ENCODE assay signal across 17 mouse cellular contexts in the genomic region with DNA sequence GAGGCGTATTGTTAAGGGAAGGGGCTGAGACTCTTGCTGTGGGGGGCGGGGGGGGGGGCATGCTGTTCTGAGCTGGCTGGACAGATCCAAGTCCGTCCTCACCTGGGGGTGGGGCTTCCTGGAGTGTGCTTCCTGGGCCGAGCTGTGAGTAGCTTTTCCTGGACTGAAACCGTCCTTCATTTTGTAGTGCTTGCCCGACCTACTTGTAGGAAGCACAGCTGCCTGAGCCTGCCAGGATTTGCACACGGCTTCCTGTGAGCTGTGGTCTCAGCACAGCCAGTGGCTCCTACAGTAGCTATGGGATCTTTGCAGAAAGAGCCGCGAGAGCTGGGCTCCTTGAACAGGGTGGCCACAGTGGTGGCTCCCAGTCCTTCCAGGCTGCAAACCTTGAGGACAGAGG. TPM values are rescaled to one million over a fixed set of nuclear protein-coding genes. Genes with fewer than 3 reads are reported as not detected.
DNase-seq lines count a peak whose midpoint lies in the region; ATAC-seq and TF ChIP-seq lines count a peak whose summit lies in the region.
"Had no signal": no experiment of that assay in that cellular context is flagged by ENCODE, and none has a peak within 500 bp of the region (broad histone marks: within the 10 kb centered on the region; RNA-seq: fewer than 3 reads in every experiment).

No protein-coding gene starts in this region.

- WGBS in stomach, embryonic 15.5 days = 68% methylated on average over 9 of the region's 9 CpGs
- WGBS in stomach, postnatal 0 days = 71% methylated on average over 9 of the region's 9 CpGs
- 66% methylated on average over 9 of the region's 9 CpGs for WGBS in kidney, postnatal 0 days
- 81% methylated on average over 9 of the region's 9 CpGs for WGBS in forebrain, embryonic 12.5 days
- 79% methylated on average over 9 of the region's 9 CpGs for WGBS in hindbrain, embryonic 10.5 days
- 74% methylated on average over 9 of the region's 9 CpGs for WGBS in forebrain, postnatal 0 days

- no peak overlapping the region for H3K9ac ChIP-seq in stomach, embryonic 15.5 days
- H3K9ac ChIP-seq in stomach, postnatal 0 days (ENCODE audit: low read length) = no peak overlapping the region
- no peak overlapping the region for H3K9ac ChIP-seq in kidney, postnatal 0 days (ENCODE audit: low read depth, low read length)
- H3K9ac ChIP-seq in forebrain, embryonic 12.5 days = no peak overlapping the region
- H3K9ac ChIP-seq in forebrain, postnatal 0 days = no peak overlapping the region
- H3K9ac ChIP-seq: neural tube, embryonic 15.5 days had no signal

- intact Hi-C loops in gastrocnemius, adult 2 months (cut with DNase I) = no loop called here

- no peak for DNase-seq in gastrocnemius, adult 2 months
- DNase-seq in gastrocnemius, postnatal 25 days = no peak
- no peak for DNase-seq in stomach, postnatal 0 days (ENCODE audit: low spot score)
- peak; percentile 25 for DNase-seq in kidney, postnatal 0 days (ENCODE audit: low spot score)
- DNase-seq in hindbrain, embryonic 10.5 days (ENCODE audit: low spot score) = no peak
- no peak for DNase-seq in forebrain, postnatal 0 days
- DNase-seq: cerebellum, adult 18-20 months; thymus, postnatal 14 days had no signal

- no peaks in the 10 kb centered on the region for H3K9me3 ChIP-seq in stomach, embryonic 15.5 days
- no peaks in the 10 kb centered on the region for H3K9me3 ChIP-seq in stomach, postnatal 0 days (ENCODE audit: control insufficient read depth, low read length)
- H3K9me3 ChIP-seq in kidney, postnatal 0 days (replicated peaks; ENCODE audit: low read length) = no peaks in the 10 kb centered on the region
- H3K9me3 ChIP-seq in forebrain, embryonic 12.5 days = no peaks in the 10 kb centered on the region
- H3K9me3 ChIP-seq in hindbrain, embryonic 10.5 days = no peaks in the 10 kb centered on the region
- H3K9me3 ChIP-seq in forebrain, postnatal 0 days (ENCODE audit: low read length) = no peaks in the 10 kb centered on the region
- H3K9me3 ChIP-seq: neural tube, embryonic 15.5 days had no signal

- TF ChIP-seq CTCF in gastrocnemius, adult 2 months (IDR thresholded peaks at IDR 0.05) = no peak
- TF ChIP-seq CTCF in stomach, postnatal 0 days (IDR thresholded peaks at IDR 0.05; ENCODE audit: low read depth) = no peak
- no peak for TF ChIP-seq CTCF in kidney, postnatal 0 days (IDR thresholded peaks at IDR 0.05; ENCODE audit: low read depth)
- TF ChIP-seq CTCF in forebrain, postnatal 0 days (IDR thresholded peaks at IDR 0.05; ENCODE audit: low read depth) = no peak

- peak overlapping the region; percentile 65 for H3K27ac ChIP-seq in gastrocnemius, adult 2 months
- H3K27ac ChIP-seq in stomach, embryonic 15.5 days = 0 out of 2 replicates have a peak overlapping the region, but pooled peaks have one; percentile 6
- no peak overlapping the region for H3K27ac ChIP-seq in stomach, postnatal 0 days (replicated peaks)
- no peak overlapping the region for H3K27ac ChIP-seq in kidney, postnatal 0 days
- H3K27ac ChIP-seq in forebrain, embryonic 12.5 days = no peak overlapping the region
- H3K27ac ChIP-seq in hindbrain, embryonic 10.5 days = no peak overlapping the region
- H3K27ac ChIP-seq in forebrain, postnatal 0 days (ENCODE audit: low read depth, low read length) = no peak overlapping the region
- H3K27ac ChIP-seq: macrophage; neural tube, embryonic 15.5 days had no signal

- H3K4me2 ChIP-seq in stomach, embryonic 15.5 days = no peak overlapping the region
- H3K4me2 ChIP-seq in stomach, postnatal 0 days (replicated peaks; ENCODE audit: low read depth) = no peak overlapping the region
- no peak overlapping the region for H3K4me2 ChIP-seq in kidney, postnatal 0 days (ENCODE audit: low read length)
- no peak overlapping the region for H3K4me2 ChIP-seq in forebrain, embryonic 12.5 days
- no peak overlapping the region for H3K4me2 ChIP-seq in forebrain, postnatal 0 days (ENCODE audit: low read depth)
- H3K4me2 ChIP-seq: neural tube, embryonic 15.5 days had no signal

- no peaks in the 10 kb centered on the region for H3K27me3 ChIP-seq in stomach, embryonic 15.5 days (replicated peaks)
- no peaks in the 10 kb centered on the region for H3K27me3 ChIP-seq in stomach, postnatal 0 days (ENCODE audit: control insufficient read depth, insufficient read depth, low read length)
- no peaks in the 10 kb centered on the region for H3K27me3 ChIP-seq in kidney, postnatal 0 days (ENCODE audit: insufficient read depth, low read length)
- no peaks in the 10 kb centered on the region for H3K27me3 ChIP-seq in forebrain, embryonic 12.5 days
- H3K27me3 ChIP-seq in hindbrain, embryonic 10.5 days (ENCODE audit: insufficient read depth, poor library complexity, severe bottlenecking) = no peaks in the 10 kb centered on the region
- no peaks in the 10 kb centered on the region for H3K27me3 ChIP-seq in forebrain, postnatal 0 days (ENCODE audit: insufficient read depth, low read length)
- H3K27me3 ChIP-seq: neural tube, embryonic 15.5 days had no signal

- peaks cover 25% of the 10 kb centered on the region for H3K4me1 ChIP-seq in stomach, embryonic 15.5 days
- peaks cover 6% of the 10 kb centered on the region for H3K4me1 ChIP-seq in stomach, postnatal 0 days (replicated peaks; ENCODE audit: control insufficient read depth, insufficient read depth)
- H3K4me1 ChIP-seq in kidney, postnatal 0 days (replicated peaks; ENCODE audit: insufficient read depth, low read length) = peaks cover 9% of the 10 kb centered on the region
- H3K4me1 ChIP-seq in forebrain, embryonic 12.5 days = peaks cover 26% of the 10 kb centered on the region
- peaks cover 35% of the 10 kb centered on the region for H3K4me1 ChIP-seq in hindbrain, embryonic 10.5 days (replicated peaks)
- H3K4me1 ChIP-seq in forebrain, postnatal 0 days (ENCODE audit: insufficient read depth) = peaks cover 15% of the 10 kb centered on the region

- no peak for ATAC-seq in stomach, embryonic 15.5 days (ENCODE audit: insufficient read depth, low FRiP score, low read depth)
- ATAC-seq in stomach, postnatal 0 days (ENCODE audit: low FRiP score, low TSS enrichment) = no peak
- ATAC-seq in kidney, postnatal 0 days (replicated peaks; ENCODE audit: low FRiP score, low read depth) = no peak
- no peak for ATAC-seq in forebrain, embryonic 12.5 days (ENCODE audit: low FRiP score)
- no peak for ATAC-seq in forebrain, postnatal 0 days
- ATAC-seq: inflammation-experienced regulatory T-cells, adult 6 months; midbrain, embryonic 16.5 days had no signal

- TF ChIP-seq EP300 in stomach, postnatal 0 days (optimal IDR thresholded peaks at IDR 0.05) = no peak

- H3K36me3 ChIP-seq in stomach, embryonic 15.5 days = peaks cover 31% of the 10 kb centered on the region
- peaks cover 7% of the 10 kb centered on the region for H3K36me3 ChIP-seq in stomach, postnatal 0 days (ENCODE audit: control insufficient read depth, insufficient read depth, low read length)
- H3K36me3 ChIP-seq in kidney, postnatal 0 days (ENCODE audit: insufficient read depth, low read length) = peaks cover 31% of the 10 kb centered on the region
- peaks cover 44% of the 10 kb centered on the region for H3K36me3 ChIP-seq in forebrain, embryonic 12.5 days (replicated peaks)
- H3K36me3 ChIP-seq in hindbrain, embryonic 10.5 days = peaks cover 54% of the 10 kb centered on the region
- H3K36me3 ChIP-seq in forebrain, postnatal 0 days (ENCODE audit: insufficient read depth) = peaks cover 40% of the 10 kb centered on the region

- H3K4me3 ChIP-seq in gastrocnemius, adult 2 months = peak overlapping the region; percentile 7
- H3K4me3 ChIP-seq in stomach, embryonic 15.5 days (replicated peaks) = no peak overlapping the region
- no peak overlapping the region for H3K4me3 ChIP-seq in stomach, postnatal 0 days (ENCODE audit: low read depth, low read length)
- no peak overlapping the region for H3K4me3 ChIP-seq in kidney, postnatal 0 days (replicated peaks; ENCODE audit: low read depth, low read length)
- no peak overlapping the region for H3K4me3 ChIP-seq in forebrain, embryonic 12.5 days (replicated peaks)
- no peak overlapping the region; the same call in 1 of the 2 replicates for H3K4me3 ChIP-seq in hindbrain, embryonic 10.5 days
- no peak overlapping the region for H3K4me3 ChIP-seq in forebrain, postnatal 0 days (ENCODE audit: low read depth, low read length)
- H3K4me3 ChIP-seq: neural tube, embryonic 15.5 days had no signal

RNA-seq across cellular contexts. Expression of gene Map1lc3b, which starts 3.8 kb away (rescaled TPM):
- total RNA-seq in gastrocnemius, adult 2 months (2021) = 100 to 1,000 TPM; 166 to 175 TPM
- 100 to 1,000 TPM; 124 to 134 TPM for total RNA-seq in gastrocnemius, postnatal 25 days (2021)
- polyA plus RNA-seq in stomach, embryonic 15.5 days (2015; fragmentation: Nextera tagmentation; extraction: Ambion mirVana) = 179 and 217 TPM in 2 replicates
- 262 and 274 TPM in 2 replicates for polyA plus RNA-seq in stomach, postnatal 0 days (2015; fragmentation: Nextera tagmentation; extraction: Ambion mirVana)
- polyA plus RNA-seq in kidney, postnatal 0 days (2015; fragmentation: Nextera tagmentation; extraction: Ambion mirVana) = 281 and 284 TPM in 2 replicates
- 248 and 250 TPM in 2 replicates for polyA plus RNA-seq in forebrain, embryonic 12.5 days (2016; fragmentation: Nextera tagmentation; extraction: Ambion mirVana)
- polyA plus RNA-seq in hindbrain, embryonic 10.5 days (2016; fragmentation: Nextera tagmentation; extraction: Ambion mirVana) = 222 and 268 TPM in 2 replicates
- 262 and 284 TPM in 2 replicates for total RNA-seq in forebrain, postnatal 0 days (2014; rRNA removed)
- polyA plus RNA-seq in forebrain, postnatal 0 days (2015; fragmentation: Nextera tagmentation; extraction: Ambion mirVana) = 386 and 390 TPM in 2 replicates

RNA-seq across cellular contexts. Expression of gene Fbxo31, which starts 15.4 kb away (rescaled TPM):
- 100 to 1,000 TPM; 141 to 165 TPM for total RNA-seq in gastrocnemius, adult 2 months (2021)
- total RNA-seq in gastrocnemius, postnatal 25 days (2021) = 100 to 1,000 TPM in 1 of 2 experiments, 10 to 100 TPM in 1; 89.8 to 109 TPM
- polyA plus RNA-seq in stomach, embryonic 15.5 days (2015; fragmentation: Nextera tagmentation; extraction: Ambion mirVana) = 15.8 and 16.3 TPM in 2 replicates
- 10.0 and 10.9 TPM in 2 replicates for polyA plus RNA-seq in stomach, postnatal 0 days (2015; fragmentation: Nextera tagmentation; extraction: Ambion mirVana)
- 13.4 and 14.9 TPM in 2 replicates for polyA plus RNA-seq in kidney, postnatal 0 days (2015; fragmentation: Nextera tagmentation; extraction: Ambion mirVana)
- 18.6 and 19.3 TPM in 2 replicates for polyA plus RNA-seq in forebrain, embryonic 12.5 days (2016; fragmentation: Nextera tagmentation; extraction: Ambion mirVana)
- 16.7 and 18.8 TPM in 2 replicates for polyA plus RNA-seq in hindbrain, embryonic 10.5 days (2016; fragmentation: Nextera tagmentation; extraction: Ambion mirVana)
- 52.1 and 58.3 TPM in 2 replicates for total RNA-seq in forebrain, postnatal 0 days (2014; rRNA removed)
- 31.5 and 38.2 TPM in 2 replicates for polyA plus RNA-seq in forebrain, postnatal 0 days (2015; fragmentation: Nextera tagmentation; extraction: Ambion mirVana)

RNA-seq across cellular contexts. Expression of gene 1700018B08Rik, which starts 49.9 kb away (rescaled TPM):
- not detected for total RNA-seq in gastrocnemius, adult 2 months (2021)
- not detected for total RNA-seq in gastrocnemius, postnatal 25 days (2021)
- polyA plus RNA-seq in stomach, embryonic 15.5 days (2015; fragmentation: Nextera tagmentation; extraction: Ambion mirVana) = not detected in 2 replicates
- not detected in 2 replicates for polyA plus RNA-seq in stomach, postnatal 0 days (2015; fragmentation: Nextera tagmentation; extraction: Ambion mirVana)
- polyA plus RNA-seq in kidney, postnatal 0 days (2015; fragmentation: Nextera tagmentation; extraction: Ambion mirVana) = not detected in 2 replicates
- polyA plus RNA-seq in forebrain, embryonic 12.5 days (2016; fragmentation: Nextera tagmentation; extraction: Ambion mirVana) = not detected in 2 replicates
- 0.17 TPM in 1 of 2 replicates, not detected in the other for polyA plus RNA-seq in hindbrain, embryonic 10.5 days (2016; fragmentation: Nextera tagmentation; extraction: Ambion mirVana)
- not detected in 2 replicates for total RNA-seq in forebrain, postnatal 0 days (2014; rRNA removed)
- polyA plus RNA-seq in forebrain, postnatal 0 days (2015; fragmentation: Nextera tagmentation; extraction: Ambion mirVana) = not detected in 2 replicates
- total RNA-seq: gastrocnemius, adult 8-10 months; layer of hippocampus, postnatal 25 days had no signal
- polyA plus RNA-seq: inflammation-experienced regulatory T-cells, adult 6 months; limb, embryonic 14.5 days; macrophage; midbrain, embryonic 16.5 days; neural tube, embryonic 15.5 days had no signal

RNA-seq across cellular contexts. Expression of gene Zcchc14, which starts 58.7 kb away (rescaled TPM):
- 10 to 100 TPM; 18.8 to 22.3 TPM for total RNA-seq in gastrocnemius, adult 2 months (2021)
- total RNA-seq in gastrocnemius, postnatal 25 days (2021) = 10 to 100 TPM; 16.3 to 17.0 TPM
- polyA plus RNA-seq in stomach, embryonic 15.5 days (2015; fragmentation: Nextera tagmentation; extraction: Ambion mirVana) = 12.6 and 13.0 TPM in 2 replicates
- 4.5 and 5.1 TPM in 2 replicates for polyA plus RNA-seq in stomach, postnatal 0 days (2015; fragmentation: Nextera tagmentation; extraction: Ambion mirVana)
- 10.9 and 13.5 TPM in 2 replicates for polyA plus RNA-seq in kidney, postnatal 0 days (2015; fragmentation: Nextera tagmentation; extraction: Ambion mirVana)
- 28.3 and 30.5 TPM in 2 replicates for polyA plus RNA-seq in forebrain, embryonic 12.5 days (2016; fragmentation: Nextera tagmentation; extraction: Ambion mirVana)
- 14.6 and 17.3 TPM in 2 replicates for polyA plus RNA-seq in hindbrain, embryonic 10.5 days (2016; fragmentation: Nextera tagmentation; extraction: Ambion mirVana)
- total RNA-seq in forebrain, postnatal 0 days (2014; rRNA removed) = 69.0 and 85.8 TPM in 2 replicates
- polyA plus RNA-seq in forebrain, postnatal 0 days (2015; fragmentation: Nextera tagmentation; extraction: Ambion mirVana) = 13.9 and 17.4 TPM in 2 replicates

Comparison
In these comparisons a context has a peak if more than half of its experiments do, and no peak if none do; other contexts are left out.
1. H3K27ac ChIP-seq: peak in gastrocnemius, adult 2 months (single experiment) and stomach, embryonic 15.5 days (single experiment); none in stomach, postnatal 0 days (single experiment), kidney, postnatal 0 days (single experiment), forebrain, embryonic 12.5 days (single experiment), hindbrain, embryonic 10.5 days (single experiment) and forebrain, postnatal 0 days (single experiment).